8 mouse cellular contexts compared by ENCODE assay signal in genomic region chr5:149015335-149016201, GRCm38 (mm10). TPM values are rescaled to one million over a fixed set of nuclear protein-coding genes. Genes with fewer than 3 reads are reported as not detected.
DNase-seq lines count a peak whose midpoint lies in the region; ATAC-seq and TF ChIP-seq lines count a peak whose summit lies in the region.

No protein-coding gene starts in this region.

- peaks cover 5% of the 10 kb centered on the region; the same call in 1 of the 2 replicates for H3K9me3 ChIP-seq in lung, embryonic 14.5 days (ENCODE audit: low read depth, low read length)
- H3K9me3 ChIP-seq in heart, embryonic 12.5 days (replicated peaks): peaks cover 3% of the 10 kb centered on the region
- H3K9me3 ChIP-seq in limb, embryonic 10.5 days (replicated peaks): no peaks in the 10 kb centered on the region
- no peaks in the 10 kb centered on the region for H3K9me3 ChIP-seq in midbrain, postnatal 0 days (ENCODE audit: low read length)

- no peak for TF ChIP-seq CTCF in lung, embryonic 14.5 days (IDR thresholded peaks at IDR 0.05; ENCODE audit: low read depth)
- TF ChIP-seq CTCF in brain, embryonic 14.5 days (IDR thresholded peaks at IDR 0.05; ENCODE audit: borderline replicate concordance, extremely low read depth, insufficient read depth, insufficient read length): no peak
- no peak for TF ChIP-seq CTCF in midbrain, postnatal 0 days (IDR thresholded peaks at IDR 0.05)

- H3K4me3 ChIP-seq in lung, embryonic 14.5 days (ENCODE audit: low read depth, low read length): peak overlapping the region; percentile 49
- H3K4me3 ChIP-seq in heart, embryonic 12.5 days: peak overlapping the region; percentile 68
- H3K4me3 ChIP-seq in limb, embryonic 10.5 days: peak overlapping the region; percentile 66
- H3K4me3 ChIP-seq in midbrain, postnatal 0 days (ENCODE audit: low read depth, low read length): peak overlapping the region; percentile 44

- H3K4me2 ChIP-seq in lung, embryonic 14.5 days: peak overlapping the region; percentile 77
- peak overlapping the region; percentile 95 for H3K4me2 ChIP-seq in heart, embryonic 12.5 days
- H3K4me2 ChIP-seq in midbrain, postnatal 0 days (ENCODE audit: low read depth, low read length, poor library complexity, severe bottlenecking): peak overlapping the region; percentile 67

- TF ChIP-seq POLR2A in brain, embryonic 14.5 days (IDR thresholded peaks at IDR 0.05; ENCODE audit: borderline replicate concordance, extremely low read depth, insufficient read depth, insufficient read length, poor library complexity, severe bottlenecking): no peak

- peaks cover 4% of the 10 kb centered on the region for H3K4me1 ChIP-seq in lung, embryonic 14.5 days (ENCODE audit: insufficient read depth)
- H3K4me1 ChIP-seq in heart, embryonic 12.5 days (replicated peaks): peaks cover 24% of the 10 kb centered on the region
- peaks cover 30% of the 10 kb centered on the region for H3K4me1 ChIP-seq in limb, embryonic 10.5 days
- no peaks in the 10 kb centered on the region for H3K4me1 ChIP-seq in midbrain, postnatal 0 days (ENCODE audit: insufficient read depth, low read length)

- 2% methylated on average over 36 of the region's 37 CpGs for WGBS in lung, embryonic 14.5 days
- WGBS in heart, embryonic 12.5 days: 1% methylated on average over 37 of the region's 37 CpGs
- 2% methylated on average over 37 of the region's 37 CpGs for WGBS in limb, embryonic 10.5 days
- 2% methylated on average over 34 of the region's 37 CpGs for WGBS in midbrain, postnatal 0 days

- no peak overlapping the region; the same call in 1 of the 2 replicates for H3K27ac ChIP-seq in lung, embryonic 14.5 days (ENCODE audit: low read depth)
- peak overlapping the region; percentile 40 for H3K27ac ChIP-seq in heart, embryonic 12.5 days (ENCODE audit: poor library complexity, severe bottlenecking)
- H3K27ac ChIP-seq in limb, embryonic 10.5 days: peak overlapping the region; percentile 89
- no peak overlapping the region for H3K27ac ChIP-seq in midbrain, postnatal 0 days (ENCODE audit: low read depth, low read length)

- ATAC-seq in lung, embryonic 14.5 days (ENCODE audit: insufficient read depth): peak; percentile 63; the same call in 1 of the 2 replicates
- peak; percentile 73 for ATAC-seq in heart, embryonic 12.5 days (ENCODE audit: insufficient number of reproducible peaks, low FRiP score)
- ATAC-seq in midbrain, postnatal 0 days (ENCODE audit: low FRiP score): peak; percentile 44

- DNase-seq in lung, embryonic 14.5 days: peak; percentile 63
- no peak for DNase-seq in lung, postnatal 14 days
- peak; percentile 51 for DNase-seq in brain, embryonic 14.5 days (ENCODE audit: low read depth)
- DNase-seq in limb, embryonic 10.5 days (ENCODE audit: low spot score): peak; percentile 70
- DNase-seq in midbrain, postnatal 0 days (ENCODE audit: low spot score): no peak
- DNase-seq in urinary bladder, postnatal 10 days (ENCODE audit: low spot score): no peak
- no peak for DNase-seq in right cerebral cortex, postnatal 4 days

- peak overlapping the region; percentile 61 for H3K9ac ChIP-seq in lung, embryonic 14.5 days
- H3K9ac ChIP-seq in heart, embryonic 12.5 days: peak overlapping the region; percentile 84
- H3K9ac ChIP-seq in midbrain, postnatal 0 days (replicated peaks; ENCODE audit: low read length, poor library complexity, severe bottlenecking): peak overlapping the region; percentile 58

- no peaks in the 10 kb centered on the region for H3K27me3 ChIP-seq in lung, embryonic 14.5 days (ENCODE audit: insufficient read depth, low read length)
- H3K27me3 ChIP-seq in heart, embryonic 12.5 days (replicated peaks): no peaks in the 10 kb centered on the region
- H3K27me3 ChIP-seq in limb, embryonic 10.5 days (ENCODE audit: low read depth, poor library complexity, severe bottlenecking): no peaks in the 10 kb centered on the region
- H3K27me3 ChIP-seq in midbrain, postnatal 0 days (ENCODE audit: insufficient read depth, low read length): no peaks in the 10 kb centered on the region

- H3K36me3 ChIP-seq in lung, embryonic 14.5 days (ENCODE audit: insufficient read depth): no peaks in the 10 kb centered on the region
- H3K36me3 ChIP-seq in heart, embryonic 12.5 days: no peaks in the 10 kb centered on the region
- no peaks in the 10 kb centered on the region for H3K36me3 ChIP-seq in limb, embryonic 10.5 days
- H3K36me3 ChIP-seq in midbrain, postnatal 0 days (ENCODE audit: insufficient read depth, low read length): no peaks in the 10 kb centered on the region

RNA-seq across cellular contexts. Expression of gene Gm42791, which starts 20.6 kb away (rescaled TPM):
- 0.58 and 1.2 TPM in 2 replicates for polyA plus RNA-seq in lung, embryonic 14.5 days (2014; fragmentation: Nextera tagmentation; extraction: Ambion mirVana)
- not detected in 2 replicates for polyA plus RNA-seq in brain, embryonic 14.5 days (2012; rRNA removed)
- 0.45 TPM in 1 of 2 replicates, not detected in the other for polyA plus RNA-seq in heart, embryonic 12.5 days (2016; fragmentation: Nextera tagmentation; extraction: Ambion mirVana)
- polyA plus RNA-seq in limb, embryonic 10.5 days (2016; fragmentation: Nextera tagmentation; extraction: Ambion mirVana): 0.85 TPM in 1 of 2 replicates, not detected in the other
- total RNA-seq in midbrain, postnatal 0 days (2014; rRNA removed): not detected in 2 replicates
- polyA plus RNA-seq in midbrain, postnatal 0 days (2015; fragmentation: Nextera tagmentation; extraction: Ambion mirVana): 2.1 and 3.1 TPM in 2 replicates

Comparison
In these comparisons a context has a peak if more than half of its experiments do, and no peak if none do; other contexts are left out.
1. DNase-seq: peak in lung, embryonic 14.5 days (single experiment), brain, embryonic 14.5 days (single experiment) and limb, embryonic 10.5 days (single experiment); none in lung, postnatal 14 days (single experiment), midbrain, postnatal 0 days (single experiment), urinary bladder, postnatal 10 days (single experiment) and right cerebral cortex, postnatal 4 days (single experiment).
2. H3K27ac ChIP-seq: peak in heart, embryonic 12.5 days (single experiment) and limb, embryonic 10.5 days (single experiment); none in lung, embryonic 14.5 days (single experiment) and midbrain, postnatal 0 days (single experiment).
3. Peak in every context shown above with its lines, with median percentiles within 50 percentile points of each other: ATAC-seq, H3K4me2 ChIP-seq, H3K4me3 ChIP-seq and H3K9ac ChIP-seq.